Mouse (Mus musculus) gastrocnemius, adult 8-10 months (tissue): Measurements from ENCODE around the gene Stk40. TPM values are rescaled to one million over a fixed set of nuclear protein-coding genes. Genes with fewer than 3 reads are reported as not detected.
"Not testable (repeated sequence)": the region's sequence is repeated elsewhere in the genome, so short reads cannot be mapped to it uniquely, and the experiment has no call there.

Experiments
- DNase-seq, 2 experiments: peaks; one replicate each; pipeline ENCODE4 v3.0.0; 2022; ENCODE audit warnings: low spot score in 2 of 2
- total RNA-seq, 4 experiments: library from RNA; stranded (reverse); gene quantifications; 2 replicates each; pipeline ENCODE4 v1.2.4; 2022

Gene Stk40
- total RNA-seq, 4 experiments from 2014 or later = 122 to 135 (median 128) TPM

DNA sequence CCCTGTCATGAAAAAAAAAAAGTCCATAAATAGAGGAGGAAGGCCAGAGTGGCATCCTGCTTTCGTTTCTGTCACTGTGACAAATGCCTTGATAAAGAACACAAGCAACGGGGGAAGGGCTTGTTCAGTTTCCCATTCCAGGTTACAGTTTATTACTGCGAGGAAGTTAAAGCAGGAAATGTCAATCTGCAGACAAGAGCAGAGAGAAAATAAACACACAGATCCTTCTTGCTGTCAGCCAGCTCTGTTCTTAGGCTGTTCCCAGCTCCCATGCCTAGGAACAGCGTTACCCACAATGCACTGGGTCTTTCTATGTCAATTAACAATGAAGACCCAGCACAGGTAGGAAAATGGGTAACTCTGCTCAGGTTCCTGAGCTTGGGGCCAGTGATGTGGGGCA is 51.4 kb downstream of the Stk40 start:
- no peak for DNase-seq

DNA sequence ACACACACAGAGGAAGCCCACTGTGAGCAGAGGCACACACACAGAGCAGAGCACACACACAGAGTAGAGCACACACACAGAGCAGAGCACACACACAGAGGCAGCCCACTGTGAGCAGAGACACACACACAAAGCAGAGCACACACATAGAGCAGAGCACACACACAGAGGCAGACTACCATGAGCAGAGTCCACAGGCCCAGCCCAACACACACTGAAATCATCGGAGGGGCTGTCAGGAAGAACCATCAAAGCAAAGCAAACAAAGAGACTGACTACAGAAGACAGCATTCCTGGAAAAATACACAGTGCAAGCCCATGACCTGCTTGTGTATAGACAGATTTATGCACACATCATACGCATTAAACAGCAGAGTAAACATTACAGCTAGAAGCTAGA is 52.1 kb downstream of the Stk40 start:
- DNase-seq = no peak

DNA sequence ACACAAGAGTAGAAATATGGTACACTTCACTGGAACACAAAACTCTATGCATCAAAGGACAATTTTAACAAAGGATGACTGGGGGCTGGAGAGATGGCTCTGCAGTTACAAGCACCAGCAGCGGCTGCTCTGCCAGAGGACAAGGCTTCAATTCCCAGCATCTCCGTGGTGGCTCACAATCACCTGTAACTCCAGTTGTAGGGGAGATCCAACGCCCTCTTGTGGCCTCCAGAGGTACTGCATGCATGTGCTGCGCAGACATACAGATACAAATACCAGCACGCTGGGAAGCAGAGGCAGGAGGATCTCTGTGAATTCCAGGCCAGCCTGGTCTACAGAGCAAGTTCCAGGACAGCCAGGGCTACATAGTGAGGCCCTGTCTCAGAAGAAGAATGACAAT is 52.9 kb downstream of the Stk40 start:
- no peak for DNase-seq

DNA sequence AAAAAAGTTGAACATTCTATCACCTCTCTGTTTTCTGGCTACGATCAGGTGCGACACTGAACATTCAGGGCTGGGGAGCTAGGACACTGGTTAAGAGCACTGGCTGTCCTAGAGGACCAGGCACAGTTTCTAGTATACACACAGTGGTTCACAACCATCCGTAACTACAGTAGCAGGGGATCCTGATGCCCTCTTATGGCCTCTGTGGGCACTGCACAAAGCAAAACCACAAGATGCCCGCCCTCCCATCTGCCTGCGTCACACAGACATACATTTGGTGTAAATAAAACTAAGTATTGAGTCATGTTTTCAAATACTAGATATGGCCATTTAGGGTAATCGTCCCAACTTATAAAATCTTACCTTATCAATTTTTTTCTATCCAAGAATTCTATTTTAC is 53.8 kb downstream of the Stk40 start:
- DNase-seq = no peak

- DNase-seq = no peak
These were observed 55.7 kb downstream of the Stk40 start for GRCm38 (mm10) chr4:126159455-126159854.

DNA sequence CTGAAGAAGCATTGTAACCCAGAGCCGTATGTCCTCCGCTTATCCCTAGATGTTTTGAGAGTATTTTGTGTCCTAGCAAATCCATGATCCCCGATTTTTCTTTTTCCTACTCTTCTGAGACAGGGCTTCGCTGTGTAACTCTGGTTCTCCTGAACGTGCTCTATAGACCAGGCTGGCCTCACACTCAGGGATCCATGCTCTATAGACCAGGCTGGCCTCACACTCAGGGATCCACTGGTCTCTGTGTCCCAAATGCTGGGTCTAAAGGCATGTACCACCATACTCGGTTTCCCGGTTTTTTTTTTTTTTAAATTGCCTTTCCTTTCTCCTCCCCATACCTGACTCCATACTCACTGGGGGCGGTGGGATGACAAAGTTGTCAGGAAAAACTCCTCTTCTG is 57.2 kb downstream of the Stk40 start:
- DNase-seq = no peak

DNA sequence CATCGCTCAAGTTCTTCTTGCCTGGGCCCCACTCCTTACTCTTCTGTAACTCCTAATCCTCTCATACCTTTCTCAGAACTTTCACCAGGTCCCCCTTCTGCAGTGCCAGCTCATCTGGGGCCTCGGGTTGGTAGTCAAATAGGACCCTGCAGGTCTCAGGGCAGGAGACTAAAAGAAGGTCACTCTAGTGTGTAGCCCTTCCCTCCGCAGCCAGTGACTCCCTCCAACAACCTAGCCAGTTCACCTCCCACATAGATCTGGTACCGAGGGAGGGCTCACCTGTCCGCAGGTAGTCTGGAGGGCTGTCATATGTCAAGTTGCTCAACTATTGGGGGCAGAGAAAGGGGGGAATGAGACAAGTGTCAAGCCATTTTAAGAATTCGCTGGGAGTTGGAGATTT is 57.7 kb downstream of the Stk40 start:
- no peak for DNase-seq

DNA sequence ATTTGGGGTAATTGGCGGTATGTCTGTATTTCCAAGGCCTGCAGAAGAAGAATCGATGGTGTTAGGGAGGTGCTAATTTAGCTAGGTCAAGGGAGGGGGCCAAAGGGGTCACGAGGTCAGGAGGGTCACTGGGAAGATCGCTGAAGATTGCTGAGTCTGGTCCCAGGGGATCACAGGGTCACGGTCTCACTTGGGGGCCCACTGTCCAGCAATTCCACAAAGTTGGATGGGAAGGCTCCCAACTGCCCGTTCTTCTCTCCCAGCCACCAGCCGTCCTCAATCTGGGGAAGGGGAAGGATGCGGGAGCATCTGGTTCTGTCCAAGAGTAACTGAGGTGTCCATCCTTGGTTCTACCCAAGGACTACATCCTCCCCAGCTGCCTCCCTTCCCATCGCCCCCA is 58.2 kb downstream of the Stk40 start:
- no peak for DNase-seq

DNA sequence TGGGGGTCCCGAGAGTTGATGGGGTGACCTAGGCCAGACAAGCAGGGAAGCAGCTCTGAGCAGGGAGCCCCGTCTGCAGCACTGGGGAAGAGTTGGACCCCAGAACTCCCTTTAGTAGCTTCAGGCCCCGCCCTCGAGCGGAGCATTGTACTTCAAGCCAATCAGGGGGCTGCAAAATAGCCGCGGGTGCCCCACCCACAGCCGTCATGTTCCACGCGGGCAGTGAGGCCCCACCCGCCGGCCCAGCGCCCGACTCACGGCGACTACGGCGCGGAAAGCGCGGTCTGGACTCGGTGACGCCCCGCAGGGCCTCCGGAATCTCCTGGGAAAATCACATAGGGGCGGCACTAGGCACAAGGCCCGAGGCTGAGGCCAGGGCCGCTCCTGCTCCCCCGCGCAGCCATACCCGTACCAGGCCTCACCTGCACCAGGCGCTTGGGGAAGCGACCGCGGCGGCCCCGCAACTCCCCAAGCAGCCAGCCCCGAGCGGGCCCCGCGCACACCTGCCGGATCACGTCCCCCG is 58.8 kb downstream of the Stk40 start:
- DNase-seq = peak; percentile 87

GRCm38 (mm10) chr4:126163067-126163659 is 59.4 kb downstream of the Stk40 start, which contains the start of gene Sh3d21:
Gene Sh3d21 (minus strand): TSS chr4:126163491.
- DNase-seq = no peak

- no peak for DNase-seq
These were observed 59.9 kb downstream of the Stk40 start for GRCm38 (mm10) chr4:126163685-126164084.

GRCm38 (mm10) chr4:126165092-126165491 is 61.3 kb downstream of the Stk40 start:
- not testable (repeated sequence) for DNase-seq

DNA sequence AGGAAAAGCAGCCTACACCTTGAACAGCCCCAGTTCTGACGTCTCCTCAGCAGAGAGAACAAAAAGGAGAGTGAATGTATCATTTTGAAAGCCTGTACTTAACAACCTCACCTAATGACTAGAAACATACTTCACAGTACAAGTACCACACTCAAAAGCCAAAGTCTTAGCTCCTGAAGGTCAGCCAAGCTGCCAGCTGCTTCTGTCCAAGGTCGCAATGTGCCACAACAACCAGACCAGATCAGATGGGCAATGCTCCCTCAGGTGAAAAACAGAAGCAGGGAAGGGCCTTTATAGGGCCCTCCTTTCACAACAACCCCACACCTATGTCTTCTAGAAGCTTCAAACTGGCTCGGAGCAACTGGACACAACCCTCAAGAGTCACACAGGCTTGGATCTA is 62.3 kb downstream of the Stk40 start:
- DNase-seq = no peak

GRCm38 (mm10) chr4:126168851-126169250 is 65.1 kb downstream of the Stk40 start:
- DNase-seq = no peak

GRCm38 (mm10) chr4:126170737-126171136 is 67.0 kb downstream of the Stk40 start:
- DNase-seq = not testable (repeated sequence)

GRCm38 (mm10) chr4:126173800-126174199 is 70.0 kb downstream of the Stk40 start:
- DNase-seq = no peak

- DNase-seq = not testable (repeated sequence)
These were observed 72.2 kb downstream of the Stk40 start for GRCm38 (mm10) chr4:126175980-126176379.

DNA sequence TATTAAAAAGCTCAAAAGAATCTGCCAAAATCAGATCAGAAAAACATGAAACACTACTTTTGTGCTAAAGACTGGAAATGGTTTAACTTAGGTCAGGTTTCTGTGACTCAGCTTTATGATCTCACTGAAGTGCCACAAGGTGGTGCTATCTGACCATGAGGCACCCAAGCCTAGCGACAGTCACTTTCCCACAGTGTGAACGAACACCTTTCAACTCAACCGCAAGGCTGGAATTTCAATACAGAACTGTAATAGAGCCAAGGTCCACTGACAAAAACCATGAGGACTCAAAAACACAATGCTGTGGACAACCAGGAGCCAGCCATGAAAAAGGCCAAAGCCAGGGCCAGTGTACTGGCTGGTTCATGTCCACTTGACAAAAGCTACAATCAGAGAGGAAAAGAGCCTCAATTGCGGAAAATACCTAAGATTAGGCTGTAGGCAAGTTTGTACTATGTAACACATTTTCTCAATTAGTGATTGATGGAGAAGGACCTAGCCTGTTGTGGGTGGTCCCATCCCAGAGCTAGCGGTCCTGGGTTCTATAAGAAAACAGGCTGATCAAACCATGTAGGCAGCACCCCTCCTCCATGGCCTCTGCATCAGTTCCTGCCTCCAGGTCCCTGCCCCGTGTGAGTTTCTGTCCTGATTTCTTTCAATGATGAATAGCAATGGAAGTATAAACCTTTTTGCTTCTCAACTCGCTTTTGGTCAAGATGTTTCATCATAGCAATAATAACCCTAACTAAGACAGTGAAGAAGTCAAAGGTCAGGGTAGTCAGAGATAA is 77.6 kb downstream of the Stk40 start:
- no peak for DNase-seq

- DNase-seq = no peak
These were observed 79.3 kb downstream of the Stk40 start for GRCm38 (mm10) chr4:126183034-126183433.

- DNase-seq = no peak
These were observed 83.3 kb downstream of the Stk40 start for GRCm38 (mm10) chr4:126187096-126187495.
